Mouse (Mus musculus): ENCODE results near the gene Spag17. TPM values are rescaled to one million over a fixed set of nuclear protein-coding genes. Genes with fewer than 3 reads are reported as not detected.

Spag17 gene
- polyA plus RNA-seq, 1 experiment from 2014 or later = 0.13 TPM

- ATAC-seq = no peak
- no peaks in the 10 kb centered on the region for H3K27me3 ChIP-seq (replicated peaks; ENCODE audit: control insufficient read depth, insufficient read depth, low read length)
These were observed 68.9 kb downstream of the Spag17 start for GRCm38 (mm10) chr3:99954039-99954602.

GRCm38 (mm10) chr3:99956517-99956916 lies 71.3 kb downstream of the Spag17 start:
- Histone ChIP-seq H3K4me1 (replicated peaks; ENCODE audit: control insufficient read depth, insufficient read depth, low read length) (no peaks in the 10 kb centered on the region), H3K4me3 (ENCODE audit: low read depth, low read length) (no peak overlapping the region), H3K4me2 (replicated peaks; ENCODE audit: low read depth) (no peak overlapping the region), H3K27me3 (replicated peaks; ENCODE audit: control insufficient read depth, insufficient read depth, low read length) (no peaks in the 10 kb centered on the region), H3K27ac (ENCODE audit: low read depth, low read length) (no peak overlapping the region), H3K36me3 (ENCODE audit: control insufficient read depth, insufficient read depth) (no peaks in the 10 kb centered on the region), H3K9me3 (ENCODE audit: control insufficient read depth) (no peaks in the 10 kb centered on the region), H3K9ac (ENCODE audit: low read depth, low read length) (no peak overlapping the region)
- no peak for TF ChIP-seq CTCF (IDR thresholded peaks at IDR 0.05; ENCODE audit: low read depth)
- no peak for ATAC-seq

More at GRCm38 (mm10) chr3:99954039-99954602, 68.9 kb downstream of the Spag17 start:
- WGBS = 80% methylated on average over 9 of the region's 9 CpGs
- Histone ChIP-seq H3K4me1 (replicated peaks; ENCODE audit: control insufficient read depth, insufficient read depth, low read length) (no peaks in the 10 kb centered on the region), H3K27ac (ENCODE audit: low read depth, low read length) (no peak overlapping the region), H3K36me3 (ENCODE audit: control insufficient read depth, insufficient read depth) (no peaks in the 10 kb centered on the region), H3K4me3 (ENCODE audit: low read depth, low read length) (no peak overlapping the region), H3K4me2 (replicated peaks; ENCODE audit: low read depth) (no peak overlapping the region), H3K9ac (ENCODE audit: low read depth, low read length) (no peak overlapping the region), H3K9me3 (ENCODE audit: control insufficient read depth) (no peaks in the 10 kb centered on the region)
- TF ChIP-seq CTCF (IDR thresholded peaks at IDR 0.05; ENCODE audit: low read depth) = no peak

GRCm38 (mm10) chr3:99959805-99960485 lies 74.7 kb downstream of the Spag17 start:
- Histone ChIP-seq H3K27ac (ENCODE audit: low read depth, low read length) (no peak overlapping the region), H3K27me3 (replicated peaks; ENCODE audit: control insufficient read depth, insufficient read depth, low read length) (no peaks in the 10 kb centered on the region), H3K4me2 (replicated peaks; ENCODE audit: low read depth) (no peak overlapping the region), H3K4me1 (replicated peaks; ENCODE audit: control insufficient read depth, insufficient read depth, low read length) (no peaks in the 10 kb centered on the region), H3K9ac (ENCODE audit: low read depth, low read length) (no peak overlapping the region), H3K9me3 (ENCODE audit: control insufficient read depth) (no peaks in the 10 kb centered on the region), H3K36me3 (ENCODE audit: control insufficient read depth, insufficient read depth) (no peaks in the 10 kb centered on the region), H3K4me3 (ENCODE audit: low read depth, low read length) (no peak overlapping the region)
- no peak for TF ChIP-seq CTCF (IDR thresholded peaks at IDR 0.05; ENCODE audit: low read depth)
- ATAC-seq = no peak
- WGBS = 75% methylated on average over 7 of the region's 7 CpGs

GRCm38 (mm10) chr3:99964345-99964744 lies 79.1 kb downstream of the Spag17 start:
- ATAC-seq = no peak
- Histone ChIP-seq H3K4me3 (ENCODE audit: low read depth, low read length) (no peak overlapping the region), H3K9ac (ENCODE audit: low read depth, low read length) (no peak overlapping the region), H3K27ac (ENCODE audit: low read depth, low read length) (no peak overlapping the region), H3K27me3 (replicated peaks; ENCODE audit: control insufficient read depth, insufficient read depth, low read length) (no peaks in the 10 kb centered on the region), H3K36me3 (ENCODE audit: control insufficient read depth, insufficient read depth) (no peaks in the 10 kb centered on the region), H3K4me1 (replicated peaks; ENCODE audit: control insufficient read depth, insufficient read depth, low read length) (no peaks in the 10 kb centered on the region), H3K4me2 (replicated peaks; ENCODE audit: low read depth) (no peak overlapping the region), H3K9me3 (ENCODE audit: control insufficient read depth) (no peaks in the 10 kb centered on the region)
- no peak for TF ChIP-seq CTCF (IDR thresholded peaks at IDR 0.05; ENCODE audit: low read depth)
- 89% methylated on average over 6 of the region's 6 CpGs for WGBS

GRCm38 (mm10) chr3:99965863-99966262 lies 80.7 kb downstream of the Spag17 start:
- H3K4me2 ChIP-seq (replicated peaks; ENCODE audit: low read depth) = no peak overlapping the region
- H3K36me3 ChIP-seq (ENCODE audit: control insufficient read depth, insufficient read depth) = no peaks in the 10 kb centered on the region
- no peak overlapping the region for H3K9ac ChIP-seq (ENCODE audit: low read depth, low read length)
- no peak overlapping the region for H3K27ac ChIP-seq (ENCODE audit: low read depth, low read length)
- ATAC-seq = no peak
- WGBS = 70% methylated on average over 4 of the region's 4 CpGs
- H3K4me3 ChIP-seq (ENCODE audit: low read depth, low read length) = no peak overlapping the region
- no peaks in the 10 kb centered on the region for H3K27me3 ChIP-seq (replicated peaks; ENCODE audit: control insufficient read depth, insufficient read depth, low read length)
- TF ChIP-seq CTCF (IDR thresholded peaks at IDR 0.05; ENCODE audit: low read depth) = no peak
- no peaks in the 10 kb centered on the region for H3K4me1 ChIP-seq (replicated peaks; ENCODE audit: control insufficient read depth, insufficient read depth, low read length)
- no peaks in the 10 kb centered on the region for H3K9me3 ChIP-seq (ENCODE audit: control insufficient read depth)

GRCm38 (mm10) chr3:99966285-99966684 lies 81.1 kb downstream of the Spag17 start:
- no peak overlapping the region for H3K4me2 ChIP-seq (replicated peaks; ENCODE audit: low read depth)
- no peak overlapping the region for H3K4me3 ChIP-seq (ENCODE audit: low read depth, low read length)
- 50% methylated on average over 2 of the region's 2 CpGs for WGBS
- H3K27ac ChIP-seq (ENCODE audit: low read depth, low read length) = no peak overlapping the region
- no peaks in the 10 kb centered on the region for H3K4me1 ChIP-seq (replicated peaks; ENCODE audit: control insufficient read depth, insufficient read depth, low read length)
- no peak for ATAC-seq
- H3K36me3 ChIP-seq (ENCODE audit: control insufficient read depth, insufficient read depth) = no peaks in the 10 kb centered on the region
- TF ChIP-seq CTCF (IDR thresholded peaks at IDR 0.05; ENCODE audit: low read depth) = no peak
- no peaks in the 10 kb centered on the region for H3K27me3 ChIP-seq (replicated peaks; ENCODE audit: control insufficient read depth, insufficient read depth, low read length)
- H3K9ac ChIP-seq (ENCODE audit: low read depth, low read length) = no peak overlapping the region
- no peaks in the 10 kb centered on the region for H3K9me3 ChIP-seq (ENCODE audit: control insufficient read depth)
